In genomic region chr11:105347162-105348161, GRCm38 (mm10) we compare ENCODE assay signal across 8 mouse cellular contexts. TPM values are rescaled to one million over a fixed set of nuclear protein-coding genes. Genes with fewer than 3 reads are reported as not detected.
A peak's percentile ranks its signal among the peaks of the same experiment; 100 is the strongest.
DNase-seq lines count a peak whose midpoint lies in the region; ATAC-seq and TF ChIP-seq lines count a peak whose summit lies in the region.

No protein-coding gene starts in this region.

- peak; percentile 62 for ATAC-seq in erythroblast, adult 5-6 weeks (replicated peaks; ENCODE audit: low FRiP score, poor library complexity, severe bottlenecking)
- peak; percentile 63; the same call in 1 of the 2 replicates for ATAC-seq in heart, embryonic 12.5 days (ENCODE audit: insufficient number of reproducible peaks, low FRiP score)
- ATAC-seq in kidney, postnatal 0 days (replicated peaks; ENCODE audit: low FRiP score, low read depth): 0 out of 2 replicates have a peak, but pooled peaks have one; percentile 26
- ATAC-seq in liver, embryonic 11.5 days (replicated peaks; ENCODE audit: low FRiP score): peak; percentile 65
- 0 out of 2 replicates have a peak, but pooled peaks have one; percentile 30 for ATAC-seq in stomach, embryonic 14.5 days (ENCODE audit: insufficient number of reproducible peaks, insufficient read depth, low FRiP score, low read depth)

- WGBS in heart, embryonic 12.5 days: 60% methylated on average over 28 of the region's 28 CpGs
- WGBS in kidney, postnatal 0 days: 63% methylated on average over 28 of the region's 28 CpGs
- 56% methylated on average over 28 of the region's 28 CpGs for WGBS in liver, embryonic 11.5 days
- 63% methylated on average over 28 of the region's 28 CpGs for WGBS in stomach, embryonic 14.5 days

- H3K4me1 ChIP-seq in heart, embryonic 12.5 days (replicated peaks): peaks cover 18% of the 10 kb centered on the region
- H3K4me1 ChIP-seq in kidney, postnatal 0 days (replicated peaks; ENCODE audit: insufficient read depth, low read length): 0 out of 2 replicates have a peak, but pooled peaks cover 3% of the 10 kb centered on the region
- peaks cover 19% of the 10 kb centered on the region for H3K4me1 ChIP-seq in liver, embryonic 11.5 days (replicated peaks; ENCODE audit: control insufficient read depth, insufficient read depth, low read length)
- peaks cover 3% of the 10 kb centered on the region; the same call in 1 of the 2 replicates for H3K4me1 ChIP-seq in stomach, embryonic 14.5 days (ENCODE audit: control insufficient read depth, insufficient read depth, low read length)

- no peak overlapping the region for H3K9ac ChIP-seq in heart, embryonic 12.5 days
- H3K9ac ChIP-seq in kidney, postnatal 0 days (ENCODE audit: low read depth, low read length): no peak overlapping the region
- H3K9ac ChIP-seq in liver, embryonic 11.5 days (ENCODE audit: low read depth, low read length): no peak overlapping the region
- H3K9ac ChIP-seq in stomach, embryonic 14.5 days (replicated peaks; ENCODE audit: low read depth, low read length): no peak overlapping the region

- TF ChIP-seq CTCF in C2C12 (IDR thresholded peaks at IDR 0.05; ENCODE audit: control insufficient read depth, insufficient read depth, insufficient read length): peak; percentile 75
- peak; percentile 95 for TF ChIP-seq CTCF in kidney, postnatal 0 days (IDR thresholded peaks at IDR 0.05; ENCODE audit: low read depth)

- no peak overlapping the region for H3K27ac ChIP-seq in heart, embryonic 12.5 days (ENCODE audit: poor library complexity, severe bottlenecking)
- H3K27ac ChIP-seq in kidney, postnatal 0 days: no peak overlapping the region
- no peak overlapping the region for H3K27ac ChIP-seq in liver, embryonic 11.5 days (ENCODE audit: low read depth, low read length)
- no peak overlapping the region for H3K27ac ChIP-seq in stomach, embryonic 14.5 days (ENCODE audit: low read length)

- peaks cover 28% of the 10 kb centered on the region for H3K36me3 ChIP-seq in C2C12 (ENCODE audit: control insufficient read depth, insufficient read depth)
- H3K36me3 ChIP-seq in heart, embryonic 12.5 days: peaks cover 42% of the 10 kb centered on the region
- H3K36me3 ChIP-seq in kidney, postnatal 0 days (ENCODE audit: insufficient read depth, low read length): 0 out of 2 replicates have a peak, but pooled peaks cover 5% of the 10 kb centered on the region
- peaks cover 2% of the 10 kb centered on the region; the same call in 1 of the 2 replicates for H3K36me3 ChIP-seq in liver, embryonic 11.5 days (ENCODE audit: control insufficient read depth, insufficient read depth, low read length)
- peaks cover 21% of the 10 kb centered on the region for H3K36me3 ChIP-seq in stomach, embryonic 14.5 days (ENCODE audit: control insufficient read depth, insufficient read depth, low read length)

- H3K4me3 ChIP-seq in C2C12 (ENCODE audit: insufficient read depth, poor library complexity, severe bottlenecking): no peak overlapping the region
- no peak overlapping the region for H3K4me3 ChIP-seq in heart, embryonic 12.5 days
- no peak overlapping the region for H3K4me3 ChIP-seq in kidney, postnatal 0 days (replicated peaks; ENCODE audit: low read depth, low read length)
- no peak overlapping the region for H3K4me3 ChIP-seq in liver, embryonic 11.5 days (ENCODE audit: low read depth, low read length)
- H3K4me3 ChIP-seq in stomach, embryonic 14.5 days (ENCODE audit: low read depth, low read length): no peak overlapping the region

- H3K79me3 ChIP-seq in C2C12 (ENCODE audit: low read depth): no peaks in the 10 kb centered on the region

- H3K79me2 ChIP-seq in C2C12 (ENCODE audit: control insufficient read depth, insufficient read depth): no peaks in the 10 kb centered on the region

- DNase-seq in brain, adult 2 months (ENCODE audit: low read depth, low spot score): peak; percentile 94
- DNase-seq in kidney, postnatal 0 days (ENCODE audit: low spot score): peak; percentile 91
- peak; percentile 74 for DNase-seq in liver, embryonic 11.5 days (ENCODE audit: low spot score)
- DNase-seq in natural killer cell, adult 2 months (ENCODE audit: low spot score in 2 of 2): peak; percentile 30 to 54

- H3K9me3 ChIP-seq in heart, embryonic 12.5 days (replicated peaks): no peaks in the 10 kb centered on the region
- H3K9me3 ChIP-seq in kidney, postnatal 0 days (replicated peaks; ENCODE audit: low read length): no peaks in the 10 kb centered on the region
- no peaks in the 10 kb centered on the region for H3K9me3 ChIP-seq in liver, embryonic 11.5 days (ENCODE audit: control insufficient read depth, low read length)
- no peaks in the 10 kb centered on the region for H3K9me3 ChIP-seq in stomach, embryonic 14.5 days (ENCODE audit: control insufficient read depth, low read depth, low read length)

- no peak overlapping the region for H3K4me2 ChIP-seq in heart, embryonic 12.5 days
- no peak overlapping the region for H3K4me2 ChIP-seq in kidney, postnatal 0 days (ENCODE audit: low read length)
- H3K4me2 ChIP-seq in liver, embryonic 11.5 days: no peak overlapping the region; the same call in 1 of the 2 replicates
- no peak overlapping the region for H3K4me2 ChIP-seq in stomach, embryonic 14.5 days (replicated peaks; ENCODE audit: low read depth, low read length)

- no peaks in the 10 kb centered on the region for H3K27me3 ChIP-seq in C2C12 (ENCODE audit: control insufficient read depth, insufficient read depth, insufficient read length)
- 0 out of 2 replicates have a peak, but pooled peaks cover 4% of the 10 kb centered on the region for H3K27me3 ChIP-seq in heart, embryonic 12.5 days (replicated peaks)
- no peaks in the 10 kb centered on the region for H3K27me3 ChIP-seq in kidney, postnatal 0 days (ENCODE audit: insufficient read depth, low read length)
- no peaks in the 10 kb centered on the region for H3K27me3 ChIP-seq in liver, embryonic 11.5 days (replicated peaks; ENCODE audit: control insufficient read depth, insufficient read depth, low read length)
- H3K27me3 ChIP-seq in stomach, embryonic 14.5 days (ENCODE audit: control insufficient read depth, insufficient read depth, low read length): no peaks in the 10 kb centered on the region

- H3ac ChIP-seq in C2C12 (ENCODE audit: control insufficient read depth, insufficient read length, low read depth): no peak overlapping the region

TF ChIP-seq in C2C12, 6 proteins besides CTCF, POLR2A, EP300 and RAD21:
- TF ChIP-seq MAX (IDR thresholded peaks at IDR 0.05): no peak
- no peak for TF ChIP-seq MYOD1 (IDR thresholded peaks at IDR 0.05; ENCODE audit: control insufficient read depth, insufficient read length, low read depth)
- no peak for TF ChIP-seq MYOG (IDR thresholded peaks at IDR 0.05; ENCODE audit: control insufficient read depth, extremely low read depth, insufficient read length)
- no peak for TF ChIP-seq CEBPB (IDR thresholded peaks at IDR 0.05; ENCODE audit: low read depth)
- TF ChIP-seq FOSL1 (IDR thresholded peaks at IDR 0.05; ENCODE audit: insufficient read depth, low read length, poor library complexity, severe bottlenecking): no peak
- no peak for TF ChIP-seq USF1 (IDR thresholded peaks at IDR 0.05; ENCODE audit: low read depth)
TF ChIP-seq in C2C12: peak in this region for 0.

RNA-seq across cellular contexts. Expression of gene Mrc2, which starts 55.0 kb away (rescaled TPM):
- 28.7 TPM for polyA plus RNA-seq in C2C12 (2012; fragmentation: generic; extraction: Trizol)
- total RNA-seq in erythroblast, adult 5-6 weeks (2015; ENCODE audit: low replicate concordance): 0.63 TPM in 1 of 2 replicates, not detected in the other
- total RNA-seq in erythroblast, adult 5-6 weeks (2017; ENCODE audit: low replicate concordance): not detected in 2 replicates
- 16.0 and 16.3 TPM in 2 replicates for polyA plus RNA-seq in heart, embryonic 12.5 days (2016; fragmentation: Nextera tagmentation; extraction: Ambion mirVana)
- 9.5 TPM in 2 replicates for polyA plus RNA-seq in kidney, postnatal 0 days (2015; fragmentation: Nextera tagmentation; extraction: Ambion mirVana)
- polyA plus RNA-seq in liver, embryonic 11.5 days (2014; fragmentation: Nextera tagmentation; extraction: Ambion mirVana): 3.3 and 4.8 TPM in 2 replicates
- 10.4 and 12.3 TPM in 2 replicates for polyA plus RNA-seq in stomach, embryonic 14.5 days (2014; fragmentation: Nextera tagmentation; extraction: Ambion mirVana)

Comparison
In these comparisons a context has a peak if more than half of its experiments do, and no peak if none do; other contexts are left out.
1. DNase-seq: peak in every context shown above with its lines; median percentile 94 in brain, adult 2 months; 91 in kidney, postnatal 0 days; 74 in liver, embryonic 11.5 days; 42 in natural killer cell, adult 2 months.